Mouse (Mus musculus) thymus, postnatal 14 days (tissue): ENCODE measurements around the gene Chd6.
"Not testable (repeated sequence)": the region's sequence is repeated elsewhere in the genome, so short reads cannot be mapped to it uniquely, and the experiment has no call there.

Experiments used
- DNase-seq: peaks from one replicate; pipeline ENCODE4 v3.0.0; 2021

Gene Chd6

GRCm38 (mm10) chr2:160982636-160983035 lies 126.2 kb downstream of the Chd6 start:
- DNase-seq = no peak

- no peak for DNase-seq
Observed at GRCm38 (mm10) chr2:160981791-160982190, 127.1 kb downstream of the Chd6 start.

DNA sequence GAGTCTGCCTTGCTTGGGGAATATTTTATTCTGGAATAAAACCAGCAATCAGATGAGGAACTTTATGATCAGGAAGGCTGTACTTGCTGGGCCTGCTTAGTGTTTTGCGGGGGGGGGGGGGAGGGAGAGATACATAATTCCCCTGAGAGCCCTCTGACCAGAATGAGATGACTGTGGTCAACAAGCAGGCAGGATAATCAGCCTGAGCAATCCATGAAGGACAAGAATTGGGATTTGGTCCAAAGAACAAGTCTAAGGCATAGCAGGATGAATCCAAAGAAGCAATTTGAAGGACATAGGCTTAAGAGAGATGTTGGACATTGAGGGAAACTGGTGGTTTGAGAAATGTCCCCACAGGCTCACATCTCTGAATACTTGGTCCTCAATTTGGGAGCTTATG lies 130.2 kb downstream of the Chd6 start:
- DNase-seq = no peak

DNA sequence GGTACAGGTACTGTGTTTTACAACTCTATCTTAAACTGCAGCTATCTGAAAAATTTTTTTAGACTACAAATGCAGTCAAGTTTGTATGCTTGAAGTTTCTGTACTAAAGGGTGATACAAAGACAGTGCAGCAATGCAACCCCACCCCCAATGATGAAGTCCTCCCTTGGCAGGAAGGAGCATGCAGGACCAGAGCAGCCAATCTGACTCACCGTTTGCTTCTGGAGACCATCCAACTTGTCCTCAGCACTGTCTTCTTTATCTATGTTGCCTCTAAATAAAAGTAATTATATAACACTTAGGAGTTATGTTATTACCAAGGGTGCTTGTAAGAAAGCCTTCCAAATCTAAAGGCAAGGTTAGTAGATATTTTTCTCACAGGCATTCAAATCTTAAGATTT lies 131.6 kb downstream of the Chd6 start:
- no peak for DNase-seq

GRCm38 (mm10) chr2:160973648-160974215 lies 135.1 kb downstream of the Chd6 start:
- no peak for DNase-seq

DNA sequence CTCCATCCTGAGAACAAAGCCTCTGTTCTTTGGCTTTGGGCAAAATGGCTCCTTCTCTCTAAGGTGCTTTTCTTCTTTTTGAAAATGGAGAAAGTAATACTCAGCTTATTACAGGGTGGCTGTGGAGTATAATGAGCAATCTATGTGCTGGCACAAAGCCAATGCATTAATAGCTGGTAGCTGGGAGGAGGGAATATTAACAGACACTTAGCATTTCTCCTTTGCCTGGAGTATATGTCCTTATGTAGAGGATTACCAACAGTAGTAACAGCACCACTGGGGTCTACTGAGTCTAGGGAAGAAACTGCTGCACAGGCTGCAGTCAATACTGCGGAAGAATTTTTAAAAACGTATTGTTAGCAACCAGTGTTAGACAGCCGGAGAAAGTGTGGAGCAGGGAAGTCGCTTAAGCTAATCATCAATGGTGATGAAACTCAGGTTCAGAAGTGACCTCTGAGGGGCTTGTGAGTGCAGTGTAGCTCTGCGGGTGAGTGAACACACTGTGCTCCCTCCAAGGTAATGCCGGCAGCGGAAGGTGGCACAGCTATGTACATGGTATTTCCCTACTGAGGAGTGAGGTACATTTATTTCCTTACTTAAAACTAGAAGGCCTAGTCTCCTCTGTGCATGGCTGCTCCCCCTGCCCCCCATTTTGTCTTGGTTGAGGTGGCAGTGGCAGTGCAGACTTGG lies 136.6 kb downstream of the Chd6 start:
- DNase-seq = no peak

DNA sequence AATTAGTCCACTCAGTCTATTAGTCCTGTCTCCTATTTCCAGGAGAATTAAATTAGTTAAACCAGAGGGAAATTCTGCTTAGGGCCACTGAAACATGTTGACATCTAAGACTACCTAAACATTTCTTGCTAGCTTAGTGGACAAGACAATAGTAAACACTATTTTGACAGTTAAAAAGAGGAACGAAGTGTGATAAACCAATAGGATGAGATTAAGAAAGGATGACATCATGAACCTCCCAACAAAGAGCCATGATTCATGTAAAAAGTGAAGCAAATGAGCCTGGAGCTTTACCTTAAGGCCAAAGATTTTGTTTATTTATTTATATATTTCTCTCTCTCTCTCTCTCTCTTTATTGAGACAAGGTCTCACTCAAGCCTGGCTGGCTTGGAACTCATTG lies 146.7 kb downstream of the Chd6 start:
- no peak for DNase-seq

DNA sequence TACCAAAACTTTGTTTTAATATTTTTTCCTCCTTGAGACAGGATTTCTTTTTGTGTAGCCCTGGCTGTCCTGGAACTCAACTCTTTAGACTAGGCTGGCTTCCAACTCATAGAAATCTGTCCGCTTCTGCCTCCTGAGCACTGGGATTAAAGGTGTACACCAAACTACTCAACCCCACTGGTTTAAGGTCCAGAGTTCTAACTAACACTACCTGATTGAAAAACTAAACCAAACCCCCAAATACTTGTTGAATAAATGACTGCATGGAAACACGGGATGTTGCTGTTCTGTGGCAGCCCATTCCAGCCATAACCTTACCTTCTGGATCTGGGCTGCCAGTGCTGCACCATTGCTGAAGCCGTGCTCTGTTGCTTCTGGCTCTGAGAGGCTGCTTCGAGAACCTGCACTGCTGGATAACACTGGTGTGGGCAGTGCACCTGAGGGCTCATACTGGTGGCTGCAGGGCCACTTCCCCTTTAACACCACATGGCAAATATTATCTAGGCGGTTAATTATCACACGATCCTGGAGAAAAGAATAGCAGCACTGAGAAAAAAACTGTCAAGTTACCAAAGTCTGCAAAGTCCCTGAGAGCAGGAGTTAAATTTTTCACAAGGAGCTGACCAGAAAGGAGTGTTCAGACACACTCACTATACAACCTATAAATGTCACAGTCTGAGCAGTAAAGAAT lies 147.8 kb downstream of the Chd6 start:
- DNase-seq = no peak

GRCm38 (mm10) chr2:160959901-160960300 lies 149.0 kb downstream of the Chd6 start:
- no peak for DNase-seq

DNA sequence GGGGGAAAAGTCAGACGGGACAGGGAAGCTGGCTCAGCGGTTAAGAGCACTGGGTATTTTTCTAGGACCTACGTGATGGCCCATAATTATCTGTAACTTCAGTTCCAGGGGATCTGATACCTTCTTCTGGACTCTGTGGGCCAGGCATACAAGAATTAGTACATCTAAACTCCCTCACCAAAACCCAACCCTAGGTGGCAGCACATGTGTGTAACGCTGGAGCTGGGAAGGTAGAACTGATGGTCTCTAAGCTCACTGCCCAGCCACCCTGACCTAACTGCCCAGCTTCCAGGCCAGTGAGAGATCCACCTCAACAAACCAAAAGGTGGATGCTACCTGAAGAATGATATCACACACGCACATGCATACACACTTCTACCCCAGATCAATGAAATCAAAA lies 150.1 kb downstream of the Chd6 start:
- DNase-seq = no peak

DNA sequence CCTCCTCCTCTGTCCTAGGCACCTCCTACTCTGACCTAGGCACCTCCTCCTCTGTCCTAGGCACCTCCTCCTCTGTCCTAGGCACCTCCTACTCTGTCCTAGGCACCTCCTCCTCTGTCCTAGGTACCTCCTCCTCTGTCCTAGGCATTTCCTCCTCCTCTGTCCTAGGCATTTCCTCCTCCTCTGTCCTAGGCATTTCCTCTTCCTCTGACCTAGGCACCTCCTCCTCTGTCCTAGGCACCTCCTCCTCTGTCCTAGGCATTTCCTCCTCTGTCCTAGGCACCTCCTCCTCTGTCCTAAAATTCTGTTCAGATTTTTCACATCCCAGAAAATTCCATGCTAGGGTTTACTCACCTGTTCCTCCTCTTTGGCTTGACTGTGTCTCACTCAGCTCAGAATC lies 151.1 kb downstream of the Chd6 start:
- DNase-seq = not testable (repeated sequence)

- not testable (repeated sequence) for DNase-seq
Observed at GRCm38 (mm10) chr2:160957307-160957706, 151.6 kb downstream of the Chd6 start.

DNA sequence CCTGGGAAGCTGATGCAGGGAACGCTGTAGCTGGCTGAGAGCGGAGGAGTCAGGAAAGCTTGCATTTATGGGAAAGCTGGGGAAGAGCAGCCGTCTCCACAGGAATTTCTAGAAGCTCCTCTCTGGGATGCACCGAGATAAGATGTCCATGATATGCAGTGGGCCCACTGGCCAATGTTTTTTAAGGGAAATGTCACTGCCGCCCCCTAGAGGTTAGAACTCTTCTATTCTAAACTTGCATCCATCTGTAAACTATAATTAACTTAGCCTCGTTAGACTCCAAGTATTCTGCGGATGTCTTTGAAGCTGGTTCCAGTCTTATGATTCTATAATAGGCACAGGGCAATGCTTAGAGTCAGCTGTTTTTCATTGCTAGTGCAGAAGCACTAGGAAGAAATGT lies 153.5 kb downstream of the Chd6 start:
- no peak for DNase-seq

GRCm38 (mm10) chr2:160954541-160954940 lies 154.3 kb downstream of the Chd6 start:
- DNase-seq = no peak

DNA sequence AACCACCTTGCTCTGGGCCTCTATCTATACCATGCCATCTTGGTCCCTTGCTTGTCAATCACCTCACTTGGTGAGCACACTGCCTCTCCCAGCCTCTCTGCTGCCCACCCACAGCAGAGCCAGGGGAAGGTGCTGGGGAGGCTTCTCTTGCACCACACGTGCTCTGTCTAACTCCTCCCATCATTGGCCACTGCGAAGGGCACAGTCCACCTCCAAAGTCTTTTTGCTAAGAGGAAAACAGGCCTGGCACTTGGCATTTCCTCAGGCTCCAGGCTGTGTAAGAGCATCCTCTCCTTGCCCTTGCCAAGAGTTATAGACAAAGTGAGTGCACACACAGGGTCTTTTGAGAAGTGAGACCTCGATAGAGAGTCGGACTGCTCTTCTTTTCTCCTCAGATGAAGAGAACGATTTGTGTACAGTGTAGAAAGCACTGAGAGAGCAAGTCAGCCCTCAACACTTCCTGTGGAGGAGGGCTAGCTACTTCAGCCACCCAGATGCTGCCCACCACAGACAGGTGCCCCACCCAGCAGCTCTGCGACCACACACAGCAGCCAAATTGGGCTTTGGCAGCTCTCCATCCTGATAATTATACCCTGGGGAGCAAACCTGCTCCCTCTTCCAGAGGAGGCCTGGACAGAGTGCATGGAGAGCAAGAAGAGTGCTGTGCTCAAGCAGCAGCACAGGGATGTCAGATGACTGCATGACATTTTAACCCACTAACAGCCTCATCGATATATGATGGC lies 155.6 kb downstream of the Chd6 start:
- no peak for DNase-seq

- DNase-seq = no peak
Observed at GRCm38 (mm10) chr2:160951595-160951994, 157.3 kb downstream of the Chd6 start.

DNA sequence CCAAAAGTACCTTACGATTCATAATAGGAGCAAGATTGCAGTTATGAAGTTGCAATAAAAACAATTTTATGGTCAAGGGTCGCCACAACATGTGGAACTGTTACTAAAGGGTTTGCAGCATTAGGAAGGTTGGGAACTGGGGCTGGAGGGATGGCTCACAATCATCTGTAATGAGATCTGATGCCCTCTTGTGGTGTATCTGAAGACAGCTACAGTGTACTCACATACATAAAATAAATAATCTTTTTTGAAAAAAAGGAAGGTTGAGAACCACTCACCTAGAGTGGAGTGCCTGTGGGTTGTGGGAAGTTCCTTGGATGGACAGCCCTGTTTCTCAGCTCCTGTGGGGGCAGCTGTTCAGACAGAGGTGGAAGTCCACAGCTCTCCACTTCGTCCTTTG lies 166.4 kb downstream of the Chd6 start:
- no peak for DNase-seq

GRCm38 (mm10) chr2:160940930-160941709 lies 167.8 kb downstream of the Chd6 start:
- no peak for DNase-seq

GRCm38 (mm10) chr2:160934451-160934850 lies 174.4 kb downstream of the Chd6 start:
- DNase-seq = no peak

GRCm38 (mm10) chr2:160933890-160934289 lies 175.0 kb downstream of the Chd6 start:
- no peak for DNase-seq

DNA sequence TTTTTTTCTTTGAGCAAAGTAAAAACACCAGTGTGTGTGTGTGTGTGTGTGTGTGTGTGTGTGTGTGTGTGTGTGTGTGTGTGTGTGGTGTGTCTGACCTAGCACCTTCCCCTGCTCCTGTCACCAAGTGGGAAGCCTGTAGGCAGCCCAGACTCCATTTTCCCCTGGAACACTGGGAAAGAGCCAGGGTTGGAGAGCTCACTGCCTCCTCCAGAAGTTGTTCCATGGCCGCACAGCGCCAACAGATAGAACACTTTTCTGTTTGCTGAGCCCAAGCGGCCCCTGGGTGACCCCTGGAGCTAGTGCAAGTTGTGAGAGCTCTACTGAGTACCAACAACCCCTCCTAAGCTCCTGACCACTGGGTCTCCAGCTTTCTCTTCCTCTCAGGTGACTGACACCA lies 175.9 kb downstream of the Chd6 start:
- DNase-seq = no peak

DNA sequence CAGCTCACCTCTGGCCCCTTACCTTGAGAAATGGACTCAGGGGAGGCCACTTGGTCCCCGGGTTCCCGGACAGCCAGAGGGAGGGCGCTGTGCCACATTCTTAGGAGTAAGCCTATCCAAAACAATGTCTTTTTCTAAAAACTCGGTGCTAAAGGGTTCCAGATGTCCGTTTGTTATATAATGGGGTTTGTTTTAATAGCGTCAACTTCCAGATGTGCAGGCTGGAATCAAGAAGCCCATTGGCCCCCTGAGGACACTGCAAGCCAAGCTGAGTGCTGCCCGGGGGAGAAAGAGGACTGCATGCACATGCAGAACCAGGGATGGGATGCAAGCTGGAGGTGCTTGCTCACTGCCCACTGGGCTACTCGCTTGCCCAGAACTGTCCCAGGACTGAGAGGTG lies 176.6 kb downstream of the Chd6 start:
- no peak for DNase-seq

GRCm38 (mm10) chr2:160931378-160931777 lies 177.5 kb downstream of the Chd6 start:
- DNase-seq = no peak
